Mouse (Mus musculus) myocyte (in vitro differentiated cells): ENCODE data around the gene Mapre1. TPM values are rescaled to one million over a fixed set of nuclear protein-coding genes. Genes with fewer than 3 reads are reported as not detected.

Source experiments
- H3K27me3 ChIP-seq: one replicate; pipeline ENCODE4 v1.6.1; 2011; ENCODE audit not compliant: control insufficient read depth, insufficient read depth, insufficient read length
- H3K36me3 ChIP-seq: one replicate; pipeline ENCODE4 v1.6.1; 2011; ENCODE audit not compliant: control insufficient read depth, insufficient read depth
- H3K4me2 ChIP-seq: one replicate; pipeline ENCODE4 v1.6.1; 2011; ENCODE audit warnings: low read depth, control low read depth
- H3K4me3 ChIP-seq: one replicate; pipeline ENCODE4 v1.5.1; 2011; ENCODE audit warnings: mild to moderate bottlenecking, control low read depth, moderate library complexity
- H3K79me2 ChIP-seq: one replicate; pipeline ENCODE4 v1.6.1; 2011; ENCODE audit not compliant: control insufficient read depth, insufficient read depth
- H3ac ChIP-seq: one replicate; pipeline ENCODE4 v1.6.1; 2011; ENCODE audit not compliant: control insufficient read depth, insufficient read length
- CEBPB ChIP-seq: IDR thresholded peaks from 2 replicates; pipeline ENCODE4 v1.6.1; 2011; ENCODE audit warnings: mild to moderate bottlenecking, moderate library complexity; ENCODE audit not compliant: poor library complexity, insufficient read depth, severe bottlenecking
- E2F4 ChIP-seq: IDR thresholded peaks from one replicate; pipeline ENCODE4 v1.6.1; 2011; ENCODE audit warnings: mild to moderate bottlenecking, control low read depth, moderate library complexity; ENCODE audit not compliant: insufficient read depth
- MAX ChIP-seq: IDR thresholded peaks from one replicate; pipeline ENCODE4 v1.6.1; 2011; ENCODE audit warnings: low read depth, mild to moderate bottlenecking, control low read depth
- MYOD1 ChIP-seq, 3 experiments: IDR thresholded peaks; one replicate each; pipeline ENCODE4 v1.6.1; 2011; ENCODE audit warnings: control low read depth in 2 of 3, low read depth in 2 of 3, mild to moderate bottlenecking in 2 of 3, moderate library complexity in 1 of 3; ENCODE audit not compliant: insufficient read length in 2 of 3, control insufficient read depth in 1 of 3
- MYOG ChIP-seq, 3 experiments: IDR thresholded peaks; one replicate each; pipeline ENCODE4 v1.6.1; 2011; ENCODE audit warnings: control low read depth in 2 of 3, low read depth in 2 of 3, mild to moderate bottlenecking in 2 of 3; ENCODE audit not compliant: insufficient read length in 2 of 3, control insufficient read depth in 1 of 3, insufficient read depth in 1 of 3
- POLR2A ChIP-seq: IDR thresholded peaks from one replicate; pipeline ENCODE4 v1.6.1; 2011; ENCODE audit warnings: low read depth, mild to moderate bottlenecking, control low read depth, moderate library complexity; ENCODE audit not compliant: insufficient read length
- POLR2AphosphoS2 ChIP-seq: IDR thresholded peaks from one replicate; pipeline ENCODE4 v1.6.1; 2011; ENCODE audit warnings: low read depth, control low read depth; ENCODE audit not compliant: insufficient read length
- REST ChIP-seq: IDR thresholded peaks from one replicate; pipeline ENCODE4 v1.6.1; 2011; ENCODE audit warnings: mild to moderate bottlenecking, control low read depth, moderate library complexity; ENCODE audit not compliant: insufficient read depth, insufficient read length
- SRF ChIP-seq: IDR thresholded peaks from one replicate; pipeline ENCODE4 v1.6.1; 2011; ENCODE audit warnings: low read depth; ENCODE audit not compliant: control insufficient read depth, insufficient read length
- TCF12 ChIP-seq: IDR thresholded peaks from one replicate; pipeline ENCODE4 v1.6.1; 2011; ENCODE audit warnings: mild to moderate bottlenecking, control low read depth; ENCODE audit not compliant: poor library complexity, insufficient read depth, severe bottlenecking
- TCF3 ChIP-seq: IDR thresholded peaks from one replicate; pipeline ENCODE4 v1.6.1; 2011; ENCODE audit warnings: low read depth, control low read depth; ENCODE audit not compliant: insufficient read length
- USF1 ChIP-seq: IDR thresholded peaks from one replicate; pipeline ENCODE4 v1.6.1; 2011; ENCODE audit warnings: low read depth, mild to moderate bottlenecking, control low read depth, moderate library complexity
- polyA plus RNA-seq: library from polyadenylated mRNA; unstranded; fragments of >200 nt; fragmentation: generic; extraction: Trizol; gene quantifications from one replicate; pipeline ENCODE4 v1.2.1, GENCODE M21; 2012; ENCODE audit warnings: missing spikeins

Gene Mapre1
- polyA plus RNA-seq, 1 experiment = 60.5 TPM

DNA sequence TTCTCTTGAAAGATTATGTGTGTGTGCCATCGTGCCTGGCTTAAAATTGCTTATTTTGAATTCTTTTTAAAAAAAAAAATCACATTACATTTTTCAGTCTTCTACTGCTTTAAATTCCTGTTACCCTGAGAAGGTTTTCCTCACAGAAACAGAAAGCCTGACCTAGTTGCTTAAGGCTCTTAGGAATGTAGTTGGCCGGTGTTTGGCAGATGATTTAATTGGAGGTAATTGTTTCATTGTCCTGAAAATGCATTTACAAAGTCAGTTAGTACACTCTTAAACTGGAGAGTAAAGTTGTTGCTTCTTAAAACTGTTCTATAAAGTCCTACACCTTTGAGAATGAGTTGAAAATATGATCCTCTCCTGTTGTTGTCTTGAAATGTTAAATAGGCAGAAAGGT, 27.8 kb downstream of the Mapre1 start:
- H3K27me3 ChIP-seq = no peaks in the 10 kb centered on the region
- H3K4me2 ChIP-seq = no peak overlapping the region
- no peaks in the 10 kb centered on the region for H3K79me2 ChIP-seq
- TF ChIP-seq SRF (no peak), TCF12 (no peak), MAX (no peak), POLR2A (no peak), E2F4 (no peak), TCF3 (no peak), POLR2AphosphoS2 (no peak), REST (no peak), MYOD1 (IDR thresholded peaks at IDR 0.05; ENCODE audit: control insufficient read depth in 1 of 3, insufficient read length in 2 of 3, low read depth in 2 of 3) (no peak), MYOG (IDR thresholded peaks at IDR 0.05; ENCODE audit: control insufficient read depth in 1 of 3, insufficient read depth in 1 of 3, insufficient read length in 2 of 3, low read depth in 2 of 3) (no peak), USF1 (no peak), CEBPB (no peak)
- no peak overlapping the region for H3ac ChIP-seq
- peaks cover 61% of the 10 kb centered on the region for H3K36me3 ChIP-seq
- no peak overlapping the region for H3K4me3 ChIP-seq

DNA sequence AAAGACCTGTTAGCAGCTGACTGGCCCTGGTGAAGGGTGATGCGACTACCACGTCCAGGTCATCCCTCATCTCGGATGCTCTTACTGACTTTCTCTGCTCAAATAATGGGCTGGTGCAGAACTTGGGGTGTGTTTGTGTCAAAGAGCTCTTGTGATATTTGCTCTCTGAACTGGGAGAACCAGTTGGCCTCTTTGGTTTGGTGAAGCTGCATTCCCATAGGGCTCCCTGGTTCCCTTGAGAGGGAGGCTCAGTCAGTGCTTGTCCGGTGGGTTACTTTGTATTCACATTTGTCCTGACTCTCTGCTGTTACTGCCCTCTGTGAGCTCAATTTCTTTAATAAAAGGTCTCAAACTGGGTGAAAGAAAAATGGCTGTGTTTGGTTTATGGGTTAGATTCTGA, 31.9 kb downstream of the Mapre1 start:
- TF ChIP-seq REST (no peak), MYOD1 (IDR thresholded peaks at IDR 0.05; ENCODE audit: control insufficient read depth in 1 of 3, insufficient read length in 2 of 3, low read depth in 2 of 3) (no peak), TCF12 (no peak), MYOG (IDR thresholded peaks at IDR 0.05; ENCODE audit: control insufficient read depth in 1 of 3, insufficient read depth in 1 of 3, insufficient read length in 2 of 3, low read depth in 2 of 3) (no peak), SRF (no peak), USF1 (no peak), TCF3 (no peak), CEBPB (no peak), MAX (no peak), POLR2AphosphoS2 (no peak), E2F4 (no peak), POLR2A (no peak)
- no peaks in the 10 kb centered on the region for H3K79me2 ChIP-seq
- no peak overlapping the region for H3K4me3 ChIP-seq
- H3K36me3 ChIP-seq = peaks cover 38% of the 10 kb centered on the region
- H3K4me2 ChIP-seq = no peak overlapping the region
- no peaks in the 10 kb centered on the region for H3K27me3 ChIP-seq
- no peak overlapping the region for H3ac ChIP-seq

- H3K27me3 ChIP-seq = no peaks in the 10 kb centered on the region
- H3K36me3 ChIP-seq = peaks cover 21% of the 10 kb centered on the region
- H3ac ChIP-seq = no peak overlapping the region
- H3K4me2 ChIP-seq = no peak overlapping the region
- TF ChIP-seq E2F4 = no peak
- TF ChIP-seq SRF = no peak
- no peak for TF ChIP-seq TCF3
- peak; percentile 18 for TF ChIP-seq POLR2A
- TF ChIP-seq TCF12 = no peak
- TF ChIP-seq MYOD1 (IDR thresholded peaks at IDR 0.05; ENCODE audit: control insufficient read depth in 1 of 3, insufficient read length in 2 of 3, low read depth in 2 of 3) = no peak
- TF ChIP-seq MAX = no peak
- TF ChIP-seq CEBPB = no peak
- TF ChIP-seq REST = no peak
- no peak for TF ChIP-seq USF1
- TF ChIP-seq POLR2AphosphoS2 = peak; percentile 65
- no peak for TF ChIP-seq MYOG (IDR thresholded peaks at IDR 0.05; ENCODE audit: control insufficient read depth in 1 of 3, insufficient read depth in 1 of 3, insufficient read length in 2 of 3, low read depth in 2 of 3)
- no peak overlapping the region for H3K4me3 ChIP-seq
- H3K79me2 ChIP-seq = no peaks in the 10 kb centered on the region
These were observed 34.4 kb downstream of the Mapre1 start for GRCm38 (mm10) chr2:153775472-153775871.

DNA sequence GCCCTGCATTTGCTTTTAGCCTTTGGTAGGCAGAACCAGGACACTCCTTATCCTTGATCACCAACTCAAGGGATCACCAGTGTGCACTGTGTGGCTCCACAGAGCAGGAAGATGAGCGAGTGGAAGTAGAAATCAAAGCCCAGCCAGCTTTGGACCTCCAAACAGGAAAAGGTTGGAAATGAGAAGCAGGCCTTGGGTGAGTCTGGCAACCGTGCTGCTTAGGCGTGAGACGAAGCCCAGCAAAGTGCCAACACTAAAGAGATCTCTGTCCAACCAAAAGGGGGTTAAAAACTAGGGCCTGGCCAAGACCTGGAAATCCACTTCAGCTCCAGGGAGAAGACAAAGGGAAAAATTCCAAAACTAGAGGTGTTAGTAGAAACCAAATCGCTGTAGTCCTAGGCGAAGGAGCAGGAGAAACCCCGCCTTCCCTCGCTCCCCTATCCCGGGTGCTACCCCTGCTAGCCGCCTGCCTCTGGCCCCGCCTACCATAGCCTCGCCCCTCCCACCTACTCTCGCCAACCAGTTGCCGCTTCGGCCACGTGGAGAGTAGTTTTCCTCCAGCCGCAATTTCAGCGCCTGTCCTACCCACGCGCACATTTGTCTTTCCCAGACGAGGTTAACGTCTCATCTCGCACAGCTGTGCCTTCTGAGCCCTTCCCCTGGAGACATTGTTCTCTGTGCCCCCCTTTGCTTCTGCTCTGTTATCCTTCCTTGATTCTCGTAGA, 37.7 kb downstream of the Mapre1 start:
- Histone ChIP-seq H3ac (no peak overlapping the region), H3K4me2 (peak overlapping the region; percentile 24), H3K27me3 (no peaks in the 10 kb centered on the region), H3K36me3 (peaks cover 6% of the 10 kb centered on the region), H3K4me3 (no peak overlapping the region), H3K79me2 (no peaks in the 10 kb centered on the region)
- TF ChIP-seq TCF12 (no peak), E2F4 (no peak), POLR2AphosphoS2 (peak; percentile 21), MYOD1 (IDR thresholded peaks at IDR 0.05; ENCODE audit: control insufficient read depth in 1 of 3, insufficient read length in 2 of 3, low read depth in 2 of 3) (peak in 2 of 3 experiments; percentile 64 to 79), MYOG (IDR thresholded peaks at IDR 0.05; ENCODE audit: control insufficient read depth in 1 of 3, insufficient read depth in 1 of 3, insufficient read length in 2 of 3, low read depth in 2 of 3) (peak in 2 of 3 experiments; percentile 51 to 78)
